Mouse (Mus musculus): Measurements from ENCODE around the gene Cdh15. TPM values are rescaled to one million over a fixed set of nuclear protein-coding genes. Genes with fewer than 3 reads are reported as not detected.

Gene Cdh15
- total RNA-seq, 2 experiments from 2014 or later = 16.2 to 20.9 TPM

DNA sequence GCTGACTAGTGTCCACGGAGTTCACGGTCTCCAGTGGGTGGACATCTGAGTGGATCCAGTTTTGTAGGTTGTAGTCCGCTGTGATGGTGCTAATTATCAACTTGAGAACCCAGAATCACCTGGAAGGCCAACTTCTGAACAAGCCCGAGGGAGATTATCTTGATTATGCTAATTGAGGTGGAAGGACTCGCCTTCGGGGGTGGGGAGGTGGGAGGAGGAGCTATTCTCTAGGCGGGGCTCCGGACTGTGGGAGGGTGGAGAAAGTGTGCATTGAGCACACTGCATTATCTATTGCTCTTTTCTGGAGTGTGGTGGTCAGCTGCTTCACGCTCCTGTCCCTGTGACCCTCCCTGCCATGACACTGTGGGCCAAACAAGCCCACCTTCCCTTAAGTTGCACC is 23.9 kb downstream of the Cdh15 start:
- intact Hi-C loops (cut with DNase I; ENCODE audit: low total_unique reads) = no loop called here

GRCm38 (mm10) chr8:122873171-122873570 is 25.4 kb downstream of the Cdh15 start:
- intact Hi-C loops (cut with DNase I; ENCODE audit: low total_unique reads) = no loop called here

More for the DNA sequence above, 23.9 kb downstream of the Cdh15 start:
- DNase-seq = no peak

GRCm38 (mm10) chr8:122875186-122875585 is 27.4 kb downstream of the Cdh15 start:
- no peak for DNase-seq
- intact Hi-C loops (cut with DNase I; ENCODE audit: low total_unique reads) = no loop called here

More at GRCm38 (mm10) chr8:122873171-122873570, 25.4 kb downstream of the Cdh15 start:
- no peak for DNase-seq

GRCm38 (mm10) chr8:122878231-122878630 is 30.5 kb downstream of the Cdh15 start:
- intact Hi-C loops (cut with DNase I; ENCODE audit: low total_unique reads) = no loop called here
- no peak for DNase-seq

DNA sequence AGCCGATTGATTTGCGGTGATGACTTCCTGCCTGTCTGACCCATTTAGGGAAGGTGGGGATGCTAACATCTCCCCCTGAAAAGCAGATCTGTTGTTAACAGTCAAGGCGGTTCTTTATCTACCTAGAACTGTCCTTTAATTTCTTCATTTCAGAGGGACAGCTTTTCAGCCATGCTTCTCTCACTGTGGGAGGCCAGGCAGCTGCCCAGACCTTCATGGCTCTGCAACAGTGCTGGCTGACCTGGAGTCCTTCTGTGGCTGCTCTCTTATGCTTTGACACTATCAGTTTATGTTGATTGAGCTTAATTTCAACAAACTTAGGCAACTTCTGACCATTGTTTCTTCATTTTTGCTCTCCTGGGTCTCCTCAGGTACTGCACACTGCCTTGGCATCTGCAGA is 32.5 kb downstream of the Cdh15 start:
- DNase-seq = no peak
- intact Hi-C loops (cut with DNase I; ENCODE audit: low total_unique reads) = no loop called here

- intact Hi-C loops (cut with DNase I; ENCODE audit: low total_unique reads) = no loop called here
- DNase-seq = no peak
These were observed 35.9 kb downstream of the Cdh15 start for GRCm38 (mm10) chr8:122883671-122884070.

DNA sequence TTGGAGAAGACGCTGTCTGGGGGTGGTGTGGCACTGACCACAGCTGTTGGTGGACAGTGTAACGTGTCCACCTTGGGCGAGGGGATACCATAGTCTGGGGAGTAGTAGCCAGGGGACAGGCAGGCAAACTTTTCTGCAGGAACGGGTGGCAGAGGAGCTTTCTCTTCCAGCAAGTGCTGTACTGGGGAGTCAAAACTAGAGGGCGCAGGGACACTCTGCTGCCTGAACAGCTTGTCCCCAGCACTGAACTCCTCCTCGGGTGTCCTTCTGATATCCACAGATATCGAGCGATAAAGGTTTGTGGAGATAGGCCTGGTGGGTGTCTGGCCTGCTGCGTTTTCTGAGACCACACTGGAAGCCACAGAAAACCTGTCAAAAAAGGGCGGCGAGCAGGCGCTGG is 43.7 kb downstream of the Cdh15 start:
- intact Hi-C loops (cut with DNase I; ENCODE audit: low total_unique reads) = no loop called here
- DNase-seq = no peak

DNA sequence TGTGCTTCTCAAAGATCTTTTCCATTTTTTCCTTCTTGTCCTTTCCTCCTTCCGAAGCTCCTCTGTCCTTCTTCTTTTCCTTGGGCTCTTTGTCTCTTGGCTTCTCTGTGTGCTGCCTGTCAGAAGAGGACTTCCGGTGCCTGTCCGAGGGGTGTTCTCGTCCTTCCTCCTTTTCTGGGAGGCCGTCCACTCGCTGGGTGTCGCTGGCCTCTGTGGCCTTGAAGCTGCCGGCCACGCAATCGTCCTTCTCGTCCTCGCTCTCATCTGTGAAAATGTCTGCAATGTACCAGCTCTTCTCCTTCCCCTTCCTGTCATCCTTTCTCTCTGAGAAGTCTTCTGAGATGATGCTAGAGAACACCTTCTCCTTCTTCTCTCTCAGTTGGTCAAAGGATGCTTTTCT is 45.7 kb downstream of the Cdh15 start:
- DNase-seq = no peak
- intact Hi-C loops (cut with DNase I; ENCODE audit: low total_unique reads) = no loop called here

DNA sequence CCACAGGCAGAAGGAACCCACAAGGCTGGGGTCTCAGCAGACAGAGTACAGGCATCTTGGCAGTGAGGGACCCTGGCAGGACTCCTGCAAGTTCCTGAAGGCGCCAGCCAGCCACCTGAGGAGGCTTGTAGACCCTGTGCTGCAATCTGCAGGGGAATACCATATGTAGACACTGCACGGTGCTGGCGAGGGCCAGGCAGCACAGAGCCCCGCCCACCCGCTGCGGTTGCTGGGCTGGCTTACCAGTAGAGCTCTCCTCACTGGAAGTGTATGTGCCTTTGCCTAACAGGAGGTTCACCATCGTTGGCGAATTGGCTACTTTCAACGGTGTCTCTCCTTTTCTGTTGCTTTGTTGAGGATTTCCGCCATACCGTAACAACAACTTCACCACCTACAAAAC is 48.6 kb downstream of the Cdh15 start:
- intact Hi-C loops (cut with DNase I; ENCODE audit: low total_unique reads) = no loop called here
- no peak for DNase-seq

DNA sequence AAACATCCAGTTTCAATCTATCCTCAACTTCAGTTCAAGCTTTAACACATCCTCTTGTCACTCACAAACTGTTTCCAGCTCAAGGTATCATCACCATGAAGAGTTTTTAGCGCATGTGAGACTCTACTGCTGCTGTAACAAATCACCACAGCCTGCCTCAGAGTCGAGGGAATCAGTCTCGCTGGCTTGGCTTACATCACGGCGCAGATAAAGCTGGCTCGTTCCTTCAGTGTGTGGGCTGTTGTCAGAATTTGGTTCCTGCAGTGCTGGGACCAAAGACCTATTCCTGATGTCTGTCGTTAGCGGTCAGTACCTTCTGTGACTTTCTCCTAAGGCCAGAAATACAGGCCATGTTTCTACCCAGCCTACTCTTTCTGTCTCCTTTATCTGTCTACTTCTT is 49.4 kb downstream of the Cdh15 start:
- intact Hi-C loops (cut with DNase I; ENCODE audit: low total_unique reads) = no loop called here

GRCm38 (mm10) chr8:122898018-122898417 is 50.3 kb downstream of the Cdh15 start:
- DNase-seq = no peak
- intact Hi-C loops (cut with DNase I; ENCODE audit: low total_unique reads) = no loop called here

More for the DNA sequence above, 49.4 kb downstream of the Cdh15 start:
- no peak for DNase-seq

- DNase-seq = no peak
- intact Hi-C loops (cut with DNase I; ENCODE audit: low total_unique reads) = no loop called here
These were observed 50.7 kb downstream of the Cdh15 start for GRCm38 (mm10) chr8:122898473-122898872.

- DNase-seq = no peak
- intact Hi-C loops (cut with DNase I; ENCODE audit: low total_unique reads) = no loop called here
These were observed 51.3 kb downstream of the Cdh15 start for GRCm38 (mm10) chr8:122899085-122899484.

DNA sequence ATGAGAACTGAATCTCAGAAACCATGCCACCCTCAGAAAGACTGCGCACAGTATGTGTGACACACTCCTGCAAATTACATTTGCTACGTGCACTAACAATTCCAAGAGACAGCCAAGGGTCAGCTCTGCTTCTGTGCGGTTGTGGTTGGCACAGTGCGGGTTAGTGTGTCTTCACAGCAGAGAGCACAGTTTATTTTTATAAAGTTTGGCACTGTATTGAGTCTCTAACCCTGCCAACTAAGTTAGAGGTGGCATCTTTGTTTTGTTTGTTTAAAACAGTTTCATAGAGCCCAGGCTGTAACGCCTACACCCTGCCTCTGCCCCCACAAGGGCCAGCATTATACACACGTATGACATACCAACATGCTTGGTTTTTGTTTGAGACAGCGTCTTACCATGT is 53.7 kb downstream of the Cdh15 start:
- intact Hi-C loops (cut with DNase I; ENCODE audit: low total_unique reads) = no loop called here
- no peak for DNase-seq

DNA sequence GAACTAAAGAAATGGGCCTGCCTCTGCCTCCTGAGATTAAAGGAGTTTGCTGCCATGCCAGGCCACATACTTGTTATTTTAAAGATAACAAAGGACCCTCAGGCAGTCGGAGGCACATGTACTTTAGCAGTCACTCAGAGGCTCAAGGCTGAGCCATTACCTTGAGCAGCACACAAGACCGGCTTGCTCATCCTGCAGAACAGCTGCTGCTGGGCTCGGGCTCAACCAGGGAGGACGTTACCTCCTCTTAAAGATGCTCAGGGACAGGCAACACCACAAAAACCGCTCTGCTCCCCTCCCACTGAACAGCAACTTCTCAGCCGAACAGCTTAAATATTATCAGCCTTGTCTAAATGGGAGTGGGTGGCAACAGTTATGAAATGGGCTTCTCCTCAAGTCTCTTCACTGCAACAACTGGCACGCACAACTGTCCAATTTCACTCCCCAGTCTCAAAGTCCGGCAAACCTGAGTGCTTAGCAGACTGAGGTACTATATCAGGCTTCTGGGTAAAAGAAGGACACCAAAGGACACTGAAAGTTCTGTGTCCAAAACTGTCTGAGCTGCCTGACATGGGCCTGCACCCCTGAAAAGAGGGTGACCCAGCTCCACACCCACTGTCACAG is 54.2 kb downstream of the Cdh15 start:
- intact Hi-C loops (cut with DNase I; ENCODE audit: low total_unique reads) = no loop called here
- no peak for DNase-seq

DNA sequence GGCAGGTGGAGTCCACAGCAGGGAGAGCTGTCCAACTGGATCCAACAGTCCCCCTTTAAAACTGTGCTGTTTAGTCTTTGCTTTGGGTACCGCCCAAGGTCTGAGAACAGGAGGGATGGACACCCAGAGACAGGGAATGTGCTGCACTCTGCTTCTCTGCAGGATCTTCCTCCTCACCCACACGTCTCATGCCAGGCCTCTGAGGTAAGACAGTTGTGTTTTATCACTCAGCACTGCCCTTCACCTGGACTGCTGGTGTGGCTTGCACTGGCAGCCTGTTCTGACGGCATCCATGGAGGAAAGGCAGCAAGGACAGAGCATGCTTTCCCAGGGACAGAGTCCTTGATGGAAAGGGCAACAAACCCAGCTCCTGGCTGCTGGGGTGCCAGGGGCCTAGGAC is 54.8 kb downstream of the Cdh15 start:
- intact Hi-C loops (cut with DNase I; ENCODE audit: low total_unique reads) = no loop called here
- no peak for DNase-seq

- DNase-seq = no peak
- intact Hi-C loops (cut with DNase I; ENCODE audit: low total_unique reads) = no loop called here
These were observed 55.2 kb downstream of the Cdh15 start for GRCm38 (mm10) chr8:122903002-122903401.

DNA sequence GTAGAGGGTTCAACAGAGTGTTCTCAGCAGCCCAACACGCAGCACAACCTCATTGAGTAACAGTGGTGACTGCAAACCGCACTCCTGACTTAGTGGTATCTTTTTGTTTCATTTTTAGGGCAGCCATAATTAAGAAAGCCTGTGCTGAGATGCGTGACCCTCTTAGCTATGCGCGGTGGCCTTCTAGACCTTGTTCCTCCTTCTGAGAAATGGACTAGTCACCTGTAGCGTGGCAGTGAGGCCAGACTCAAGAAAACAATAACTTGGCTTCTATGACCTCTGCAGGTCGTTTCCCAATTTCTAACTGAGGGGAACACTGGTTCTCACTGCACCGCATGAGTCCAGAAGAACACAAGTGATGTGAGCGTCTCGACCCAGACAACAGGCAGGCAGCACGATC is 56.7 kb downstream of the Cdh15 start:
- intact Hi-C loops (cut with DNase I; ENCODE audit: low total_unique reads) = no loop called here
- no peak for DNase-seq

DNA sequence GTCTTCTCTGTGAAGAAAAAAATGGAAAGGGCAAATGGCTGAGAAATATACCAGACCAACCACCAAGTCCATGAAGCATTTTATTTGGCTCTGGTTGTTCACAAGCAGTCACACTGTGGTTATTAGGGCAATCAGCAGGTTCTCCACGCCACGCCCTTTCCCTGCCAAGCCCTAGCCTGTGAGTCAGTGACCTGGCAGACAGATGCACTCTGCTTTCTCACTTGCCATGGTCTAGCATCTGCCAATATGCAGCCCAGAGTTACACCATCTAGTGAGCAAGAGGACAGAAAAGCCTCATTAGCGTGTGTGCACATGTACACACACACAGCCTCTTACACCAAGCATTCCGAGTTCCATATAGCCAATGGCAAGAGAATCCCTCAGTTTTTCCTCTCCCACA is 57.6 kb downstream of the Cdh15 start:
- peak; percentile 60 for DNase-seq
- intact Hi-C loops (cut with DNase I; ENCODE audit: low total_unique reads) = no loop called here

DNA sequence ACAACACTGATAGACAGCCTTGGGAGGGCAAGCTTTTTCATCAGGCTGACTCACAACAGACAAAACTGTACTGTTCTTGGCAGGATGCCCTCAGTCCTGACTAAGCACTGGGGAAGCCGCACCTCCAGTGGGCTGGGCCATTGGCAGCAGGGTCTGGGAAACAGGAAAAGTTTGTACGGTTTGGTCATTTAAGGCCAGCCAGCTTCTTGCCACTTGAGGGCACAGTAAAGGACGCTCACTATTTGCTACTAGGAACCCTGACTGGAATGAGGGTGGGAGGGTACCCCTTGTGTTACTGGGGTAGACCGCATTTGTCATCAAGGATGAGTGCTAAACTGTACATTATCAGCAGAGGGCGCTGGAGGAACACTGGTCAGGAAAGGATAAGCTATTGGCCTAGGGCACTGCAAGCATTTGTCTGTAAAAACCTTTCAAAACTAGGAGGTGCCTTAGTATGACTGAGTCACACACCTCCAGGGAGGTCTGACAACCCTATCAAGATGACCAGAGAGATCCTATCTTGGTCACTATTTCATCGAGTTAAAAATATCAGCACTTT is 58.8 kb downstream of the Cdh15 start:
- intact Hi-C loops (cut with DNase I; ENCODE audit: low total_unique reads) = loop anchor here (2.0 kb wide), 1 partner anchor 158 kb away; no protein-coding TSS in a partner anchor
- peak; percentile 88 for DNase-seq

DNA sequence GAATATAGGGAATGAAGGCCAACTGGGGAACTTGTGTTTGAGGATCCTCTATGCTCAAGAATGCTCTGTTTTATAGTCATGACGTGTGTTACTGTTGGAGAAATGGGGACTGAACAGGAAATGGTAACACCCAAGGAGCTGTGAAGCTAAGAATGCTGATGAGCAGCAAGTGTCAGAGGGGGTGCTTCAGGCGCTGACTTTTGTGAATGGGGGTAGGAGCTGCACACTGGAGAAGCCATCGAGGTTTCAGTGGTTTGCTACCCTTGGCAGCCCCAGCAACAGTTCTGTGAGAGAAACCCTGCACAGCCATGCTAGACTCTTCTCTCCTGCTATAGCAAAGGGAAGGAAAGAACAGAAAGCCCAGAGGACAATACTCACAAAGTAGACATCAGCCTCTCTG is 64.4 kb downstream of the Cdh15 start:
- intact Hi-C loops (cut with DNase I; ENCODE audit: low total_unique reads) = loop anchor here (2.0 kb wide), 1 partner anchor 123 kb away; no protein-coding TSS in a partner anchor

More for the DNA sequence above, 64.4 kb downstream of the Cdh15 start:
- DNase-seq = no peak

Data from gastrocnemius, postnatal 14 days (tissue).